Mouse (Mus musculus) neural tube, embryonic 10.5 days (tissue): Measurements from ENCODE around the gene Psmd1.

Experiments used
- DNase-seq: peaks from one replicate; pipeline ENCODE4 v3.0.0-alpha.2; 2017; ENCODE audit warnings: low spot score; ENCODE audit errors: extremely low spot score

Gene Psmd1

GRCm38 (mm10) chr1:86058856-86059769, 5.1 kb upstream of the Psmd1 start:
- peak; percentile 94 for DNase-seq

GRCm38 (mm10) chr1:86062523-86062922, 1.7 kb upstream of the Psmd1 start:
- no peak for DNase-seq

GRCm38 (mm10) chr1:86076565-86076964, 12.4 kb downstream of the Psmd1 start:
- DNase-seq = no peak

GRCm38 (mm10) chr1:86094413-86094812, 30.2 kb downstream of the Psmd1 start:
- DNase-seq = no peak

GRCm38 (mm10) chr1:86105054-86105453, 40.9 kb downstream of the Psmd1 start:
- DNase-seq = no peak

- no peak for DNase-seq
Measured at GRCm38 (mm10) chr1:86111779-86112178, 47.6 kb downstream of the Psmd1 start, which contains the start of gene Htr2b. Gene Htr2b, minus strand, starts transcription at chr1:86111970.

- DNase-seq = no peak
Measured at GRCm38 (mm10) chr1:86114141-86114540, 50.0 kb downstream of the Psmd1 start.

GRCm38 (mm10) chr1:86119549-86119948, 55.4 kb downstream of the Psmd1 start:
- no peak for DNase-seq

- no peak for DNase-seq
Measured at GRCm38 (mm10) chr1:86126036-86126435, 61.8 kb downstream of the Psmd1 start.

- DNase-seq = no peak
Measured at GRCm38 (mm10) chr1:86133337-86133736, 69.2 kb downstream of the Psmd1 start, which contains the start of gene Gm21972. Gene Gm21972, plus strand, starts transcription at chr1:86133637.

- no peak for DNase-seq
Measured at GRCm38 (mm10) chr1:86135315-86135714, 71.1 kb downstream of the Psmd1 start.

- DNase-seq = no peak
Measured at GRCm38 (mm10) chr1:86141081-86141480, 76.9 kb downstream of the Psmd1 start.

- DNase-seq = no peak
Measured at GRCm38 (mm10) chr1:86143165-86143564, 79.0 kb downstream of the Psmd1 start.

- DNase-seq = no peak
Measured at GRCm38 (mm10) chr1:86144001-86144944, 80.1 kb downstream of the Psmd1 start.

- DNase-seq = no peak
Measured at GRCm38 (mm10) chr1:86146293-86146692, 82.1 kb downstream of the Psmd1 start.

- no peak for DNase-seq
Measured at GRCm38 (mm10) chr1:86147557-86147956, 83.4 kb downstream of the Psmd1 start.

- no peak for DNase-seq
Measured at GRCm38 (mm10) chr1:86148161-86148560, 84.0 kb downstream of the Psmd1 start.

GRCm38 (mm10) chr1:86150929-86151328, 86.7 kb downstream of the Psmd1 start:
- no peak for DNase-seq

GRCm38 (mm10) chr1:86151376-86151775, 87.2 kb downstream of the Psmd1 start:
- DNase-seq = no peak

GRCm38 (mm10) chr1:86152618-86153017, 88.4 kb downstream of the Psmd1 start:
- DNase-seq = no peak

- DNase-seq = peak; percentile 94
Measured at GRCm38 (mm10) chr1:86154133-86154823, 90.1 kb downstream of the Psmd1 start, which contains the start of gene Armc9. Gene Armc9, plus strand, starts transcription at chr1:86154780.
